Mouse (Mus musculus): Measurements from ENCODE around the gene Hhip. TPM values are rescaled to one million over a fixed set of nuclear protein-coding genes. Genes with fewer than 3 reads are reported as not detected.
A peak's percentile ranks its signal among the peaks of the same experiment; 100 is the strongest.

Gene Hhip
- polyA plus RNA-seq (2015; fragmentation: Nextera tagmentation; extraction: Ambion mirVana) = 3.6 and 4.0 TPM in 2 replicates

DNA sequence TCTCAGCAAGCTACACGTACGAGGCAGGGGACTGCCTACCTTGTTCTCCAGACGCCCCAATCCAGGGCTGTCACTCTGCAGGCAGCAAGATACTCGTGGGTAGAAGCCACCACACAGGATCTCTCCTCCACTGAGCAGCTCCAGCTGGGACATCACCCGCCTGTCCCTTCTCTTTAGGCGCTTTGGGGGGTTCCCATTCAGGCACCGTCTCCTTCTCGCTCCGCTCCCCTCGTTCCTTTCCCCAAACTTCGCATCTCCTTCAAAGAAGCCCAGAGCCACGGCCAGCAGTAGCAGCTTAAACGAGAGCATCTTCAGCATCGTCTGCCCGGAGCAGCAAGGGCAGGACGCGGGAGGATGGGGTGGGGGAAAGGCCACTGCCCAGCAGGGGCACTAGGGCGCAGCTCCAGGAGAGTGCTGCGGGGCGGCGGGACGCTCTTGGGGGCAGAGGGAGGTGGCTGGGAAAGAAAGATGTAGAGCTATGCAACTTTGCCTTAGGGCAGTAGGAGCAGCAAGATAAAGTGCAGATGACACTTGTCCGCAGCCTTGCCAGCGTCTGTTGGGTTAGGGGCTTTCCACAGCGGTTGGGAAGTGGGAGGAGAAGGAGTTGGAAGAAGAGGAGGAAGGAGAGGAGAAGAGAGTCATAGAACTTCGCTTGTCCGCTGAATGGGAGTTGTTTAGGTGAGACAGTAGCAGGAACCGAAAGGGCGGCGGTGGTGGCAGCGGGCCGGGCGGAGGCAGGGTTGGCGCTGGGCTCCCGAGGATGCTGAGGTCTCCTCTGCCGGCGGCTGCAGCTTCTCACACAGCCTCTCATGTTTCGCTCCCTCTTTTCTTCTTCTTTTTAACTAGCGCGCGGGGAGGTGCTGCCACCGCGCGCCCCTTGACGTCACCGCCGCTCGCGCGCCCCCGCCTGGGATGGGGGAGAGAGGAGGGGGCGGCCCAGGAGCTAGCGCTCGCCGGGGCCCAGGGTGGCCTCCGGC, at the start of gene Hhip:
Gene Hhip, minus strand, starts transcription at position 809 of the 977 bp plus-strand sequence.
- peaks cover 8% of the 10 kb centered on the region; the same call in 1 of the 2 replicates for H3K4me1 ChIP-seq (ENCODE audit: insufficient read depth)
- TF ChIP-seq EP300 (IDR thresholded peaks at IDR 0.05; ENCODE audit: low read depth) = no peak
- TF ChIP-seq CTCF (IDR thresholded peaks at IDR 0.05; ENCODE audit: low read depth) = peak; percentile 12; the same call in 1 of the 2 replicates
- H3K4me3 ChIP-seq (ENCODE audit: low read depth, low read length) = peak within 1 kb of the TSS; percentile 44
- DNase-seq (peak; percentile 23), ATAC-seq (no peak)
- 1% methylated on average over 38 of the region's 56 CpGs for WGBS (ENCODE audit: insufficient replicate concordance)
- peak within 1 kb of the TSS; percentile 18; the same call in 1 of the 2 replicates for H3K9ac ChIP-seq (replicated peaks)
- 0 out of 2 replicates have a peak within 1 kb of the TSS, but pooled peaks have one; percentile 22 for H3K27ac ChIP-seq (ENCODE audit: low read depth)
- no peaks in the 10 kb centered on the region for H3K36me3 ChIP-seq (replicated peaks; ENCODE audit: insufficient read depth, low read length)
- H3K9me3 ChIP-seq (ENCODE audit: low read length) = no peaks in the 10 kb centered on the region
- peak within 1 kb of the TSS; percentile 71 for H3K4me2 ChIP-seq (ENCODE audit: low read depth, low read length)
- peaks cover 26% of the 10 kb centered on the region for H3K27me3 ChIP-seq (ENCODE audit: insufficient read depth, low read length)

- no peak for TF ChIP-seq CTCF (IDR thresholded peaks at IDR 0.05; ENCODE audit: low read depth)
- no peak for TF ChIP-seq EP300 (IDR thresholded peaks at IDR 0.05; ENCODE audit: low read depth)
- DNase-seq (no peak), ATAC-seq (no peak)
- Histone ChIP-seq H3K27me3 (ENCODE audit: insufficient read depth, low read length) (no peaks in the 10 kb centered on the region), H3K9ac (replicated peaks) (no peak overlapping the region), H3K4me1 (ENCODE audit: insufficient read depth) (no peaks in the 10 kb centered on the region), H3K4me2 (ENCODE audit: low read depth, low read length) (no peak overlapping the region), H3K4me3 (ENCODE audit: low read depth, low read length) (no peak overlapping the region), H3K9me3 (ENCODE audit: low read length) (no peaks in the 10 kb centered on the region), H3K36me3 (replicated peaks; ENCODE audit: insufficient read depth, low read length) (no peaks in the 10 kb centered on the region), H3K27ac (ENCODE audit: low read depth) (no peak overlapping the region)
- WGBS (ENCODE audit: insufficient replicate concordance) = 83% methylated on average over 2 of the region's 2 CpGs
Observed at GRCm38 (mm10) chr8:80087021-80087420, 29.2 kb upstream of the Hhip start.

- Histone ChIP-seq H3K27ac (ENCODE audit: low read depth) (no peak overlapping the region), H3K9ac (replicated peaks) (no peak overlapping the region), H3K9me3 (ENCODE audit: low read length) (no peaks in the 10 kb centered on the region), H3K4me2 (ENCODE audit: low read depth, low read length) (peak overlapping the region; percentile 71), H3K4me1 (ENCODE audit: insufficient read depth) (peaks cover 8% of the 10 kb centered on the region; the same call in 1 of the 2 replicates), H3K36me3 (replicated peaks; ENCODE audit: insufficient read depth, low read length) (no peaks in the 10 kb centered on the region), H3K4me3 (ENCODE audit: low read depth, low read length) (no peak overlapping the region), H3K27me3 (ENCODE audit: insufficient read depth, low read length) (peaks cover 26% of the 10 kb centered on the region)
- 5% methylated on average over 9 of the region's 12 CpGs for WGBS (ENCODE audit: insufficient replicate concordance)
- TF ChIP-seq CTCF (IDR thresholded peaks at IDR 0.05; ENCODE audit: low read depth) = no peak
- no peak for TF ChIP-seq EP300 (IDR thresholded peaks at IDR 0.05; ENCODE audit: low read depth)
- DNase-seq = no peak
- no peak for ATAC-seq
Observed at GRCm38 (mm10) chr8:80058193-80058592, 387 bp upstream of the Hhip start.

DNA sequence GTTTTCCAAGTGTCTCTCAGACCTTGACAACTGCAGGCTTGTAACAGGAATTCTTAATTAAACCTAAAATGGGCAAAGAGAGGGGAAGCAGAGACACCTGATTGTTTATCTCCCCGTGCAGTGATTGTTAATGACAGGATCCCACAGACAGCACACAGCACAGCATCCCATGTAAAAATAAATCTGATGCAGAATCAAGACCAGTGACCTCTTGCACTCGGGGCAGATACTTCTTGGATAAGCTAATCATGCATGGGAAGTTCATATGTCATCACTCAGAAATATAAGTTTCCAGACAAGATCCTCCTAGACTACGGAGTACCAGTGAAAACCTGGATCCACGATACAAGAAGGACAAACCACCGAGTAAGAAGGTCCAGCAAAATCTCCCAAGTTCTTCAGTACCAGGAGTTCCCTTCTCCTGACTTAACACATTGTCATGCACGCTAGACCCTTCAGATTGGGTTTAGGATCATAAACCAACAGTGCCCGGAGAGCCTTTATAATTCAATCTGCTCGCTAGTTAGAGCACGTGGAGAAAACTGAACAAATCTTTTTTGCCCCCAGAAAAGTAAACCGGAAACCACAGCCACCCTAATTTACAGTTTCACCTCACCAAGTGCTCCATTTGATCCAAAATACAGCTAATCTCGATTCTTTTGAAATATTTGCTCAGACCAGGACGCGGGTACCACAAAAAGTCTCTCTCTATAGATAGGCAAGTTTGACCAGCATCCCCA, 1.3 kb downstream of the Hhip start:
- Histone ChIP-seq H3K9me3 (ENCODE audit: low read length) (no peaks in the 10 kb centered on the region), H3K4me2 (ENCODE audit: low read depth, low read length) (peak overlapping the region; percentile 71), H3K9ac (replicated peaks) (no peak overlapping the region), H3K4me1 (ENCODE audit: insufficient read depth) (peaks cover 8% of the 10 kb centered on the region; the same call in 1 of the 2 replicates), H3K4me3 (ENCODE audit: low read depth, low read length) (peak overlapping the region; percentile 44), H3K27ac (ENCODE audit: low read depth) (no peak overlapping the region), H3K27me3 (ENCODE audit: insufficient read depth, low read length) (peaks cover 26% of the 10 kb centered on the region), H3K36me3 (replicated peaks; ENCODE audit: insufficient read depth, low read length) (no peaks in the 10 kb centered on the region)
- no peak for DNase-seq
- no peak for TF ChIP-seq EP300 (IDR thresholded peaks at IDR 0.05; ENCODE audit: low read depth)
- no peak for TF ChIP-seq CTCF (IDR thresholded peaks at IDR 0.05; ENCODE audit: low read depth)
- 19% methylated on average over 13 of the region's 13 CpGs for WGBS (ENCODE audit: insufficient replicate concordance)
- no peak for ATAC-seq

GRCm38 (mm10) chr8:80055777-80056176, 2.0 kb downstream of the Hhip start:
- no peak overlapping the region for H3K9ac ChIP-seq (replicated peaks)
- H3K9me3 ChIP-seq (ENCODE audit: low read length) = no peaks in the 10 kb centered on the region
- 0 out of 2 replicates have a peak overlapping the region, but pooled peaks have one; percentile 9 for H3K4me3 ChIP-seq (ENCODE audit: low read depth, low read length)
- TF ChIP-seq CTCF (IDR thresholded peaks at IDR 0.05; ENCODE audit: low read depth) (no peak), EP300 (IDR thresholded peaks at IDR 0.05; ENCODE audit: low read depth) (no peak)
- H3K36me3 ChIP-seq (replicated peaks; ENCODE audit: insufficient read depth, low read length) = no peaks in the 10 kb centered on the region
- peak overlapping the region; percentile 5; the same call in 1 of the 2 replicates for H3K4me2 ChIP-seq (ENCODE audit: low read depth, low read length)
- no peak overlapping the region for H3K27ac ChIP-seq (ENCODE audit: low read depth)
- WGBS (ENCODE audit: insufficient replicate concordance) = 33% methylated on average over 10 of the region's 10 CpGs
- H3K4me1 ChIP-seq (ENCODE audit: insufficient read depth) = peaks cover 8% of the 10 kb centered on the region; the same call in 1 of the 2 replicates
- ATAC-seq (peak; percentile 36; the same call in 1 of the 2 replicates), DNase-seq (no peak)
- peaks cover 26% of the 10 kb centered on the region for H3K27me3 ChIP-seq (ENCODE audit: insufficient read depth, low read length)
